Mouse (Mus musculus): Measurements from ENCODE around the gene Dynlrb2. TPM values are rescaled to one million over a fixed set of nuclear protein-coding genes. Genes with fewer than 3 reads are reported as not detected.

Gene Dynlrb2
- polyA plus RNA-seq, 1 experiment, result 0.17 TPM

DNA sequence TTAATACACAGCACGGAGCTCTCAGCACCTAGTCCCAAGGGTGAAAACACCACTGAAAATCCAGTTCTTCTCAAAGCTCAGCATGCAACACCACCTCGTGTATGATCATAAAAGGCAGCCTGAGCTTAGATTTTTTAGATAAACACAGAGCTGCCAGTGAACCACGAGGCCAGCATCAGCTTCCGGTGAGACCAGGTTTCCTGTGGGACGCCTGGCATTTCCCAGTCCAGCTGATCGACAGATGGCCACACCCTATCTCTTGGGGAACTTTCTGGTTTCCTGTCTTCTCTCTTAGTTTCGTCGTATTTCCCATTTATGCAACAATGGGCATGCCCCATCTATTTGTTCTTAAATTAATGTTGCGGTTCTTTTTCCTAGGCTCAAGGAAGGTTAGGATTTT is 26.8 kb upstream of the Dynlrb2 start:
- Histone ChIP-seq H3K36me3 (ENCODE audit: control insufficient read depth, insufficient read depth) (no peaks in the 10 kb centered on the region), H3K79me2 (ENCODE audit: control insufficient read depth, insufficient read depth) (no peaks in the 10 kb centered on the region), H3ac (ENCODE audit: control insufficient read depth, insufficient read length) (no peak overlapping the region), H3K27me3 (ENCODE audit: control insufficient read depth, insufficient read depth, insufficient read length) (no peaks in the 10 kb centered on the region), H3K4me2 (ENCODE audit: low read depth) (no peak overlapping the region), H3K4me3 (no peak overlapping the region)
- no peak for TF ChIP-seq USF1 (IDR thresholded peaks at IDR 0.05; ENCODE audit: low read depth)

DNA sequence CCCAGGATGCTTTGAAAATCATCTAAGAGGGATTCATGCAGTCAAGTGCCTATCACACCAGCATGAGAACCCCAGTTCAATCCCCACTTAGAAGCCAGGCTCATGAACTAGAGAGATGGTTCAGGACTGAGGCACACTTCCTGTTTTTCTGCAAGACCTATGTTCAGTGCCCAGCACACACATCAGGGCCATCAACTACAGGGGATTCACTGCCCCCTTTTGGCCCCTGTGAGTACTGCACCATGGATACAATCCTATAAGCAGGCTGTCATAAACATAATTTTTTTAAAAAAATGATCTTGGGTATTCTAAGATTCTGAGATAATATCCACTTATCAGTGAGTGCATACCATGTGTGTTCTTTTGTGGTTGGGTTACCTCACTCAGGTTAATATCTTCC is 26.1 kb upstream of the Dynlrb2 start:
- Histone ChIP-seq H3K36me3 (ENCODE audit: control insufficient read depth, insufficient read depth) (no peaks in the 10 kb centered on the region), H3ac (ENCODE audit: control insufficient read depth, insufficient read length) (no peak overlapping the region), H3K79me2 (ENCODE audit: control insufficient read depth, insufficient read depth) (no peaks in the 10 kb centered on the region), H3K27me3 (ENCODE audit: control insufficient read depth, insufficient read depth, insufficient read length) (no peaks in the 10 kb centered on the region), H3K4me3 (no peak overlapping the region), H3K4me2 (ENCODE audit: low read depth) (no peak overlapping the region)
- TF ChIP-seq USF1 (IDR thresholded peaks at IDR 0.05; ENCODE audit: low read depth) (no peak), TCF3 (IDR thresholded peaks at IDR 0.05; ENCODE audit: insufficient read length, low read depth) (no peak), MAX (IDR thresholded peaks at IDR 0.05; ENCODE audit: low read depth) (no peak), POLR2AphosphoS2 (IDR thresholded peaks at IDR 0.05; ENCODE audit: insufficient read length, low read depth) (no peak)

DNA sequence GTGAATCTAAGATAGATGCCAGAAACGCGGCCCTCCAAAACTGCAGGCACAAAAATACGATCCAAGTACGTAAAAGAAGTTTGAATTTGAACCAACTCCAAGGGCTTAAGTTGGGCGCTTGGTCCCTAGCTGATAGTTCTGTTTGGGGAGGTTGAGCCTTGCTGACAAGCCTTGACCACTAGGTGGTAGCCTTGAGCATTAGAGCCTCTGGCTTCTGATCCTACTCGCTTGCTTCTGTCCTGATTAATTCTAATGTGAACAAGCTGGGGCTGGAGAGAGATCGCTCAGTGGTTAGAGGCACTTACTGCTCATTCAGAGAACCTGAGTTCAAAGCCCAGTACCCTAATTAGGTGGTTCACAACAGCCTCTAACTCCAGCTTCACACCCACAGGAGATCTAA is 23.9 kb upstream of the Dynlrb2 start:
- H3K4me2 ChIP-seq (ENCODE audit: low read depth), result no peak overlapping the region

DNA sequence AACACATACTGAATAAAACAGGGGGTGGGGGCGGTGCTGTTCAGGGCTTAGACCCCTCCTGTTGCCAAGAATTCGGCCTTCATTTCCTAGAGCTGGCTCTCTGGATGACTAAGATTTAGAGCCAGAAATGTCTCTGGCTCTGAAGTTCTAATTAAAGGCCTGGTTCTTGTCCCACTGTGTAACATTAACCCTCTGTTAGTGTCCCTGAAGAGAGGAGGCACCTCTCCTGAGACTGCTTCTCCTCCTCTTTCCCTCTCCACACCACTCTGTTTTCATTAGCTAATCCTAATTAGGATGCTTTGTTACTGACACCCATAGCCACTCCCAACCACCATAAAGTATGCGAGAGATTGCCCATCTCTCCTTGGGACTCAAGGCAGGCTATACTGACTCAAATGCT is 22.0 kb upstream of the Dynlrb2 start:
- no peak overlapping the region for H3ac ChIP-seq (ENCODE audit: control insufficient read depth, insufficient read length)
- H3K4me3 ChIP-seq, result no peak overlapping the region
- H3K79me2 ChIP-seq (ENCODE audit: control insufficient read depth, insufficient read depth), result no peaks in the 10 kb centered on the region
- no peak overlapping the region for H3K4me2 ChIP-seq (ENCODE audit: low read depth)
- H3K36me3 ChIP-seq (ENCODE audit: control insufficient read depth, insufficient read depth), result no peaks in the 10 kb centered on the region
- TF ChIP-seq MAX (IDR thresholded peaks at IDR 0.05; ENCODE audit: low read depth), result no peak
- no peaks in the 10 kb centered on the region for H3K27me3 ChIP-seq (ENCODE audit: control insufficient read depth, insufficient read depth, insufficient read length)

More for the DNA sequence above, 23.9 kb upstream of the Dynlrb2 start:
- H3K4me3 ChIP-seq, result no peak overlapping the region
- H3K36me3 ChIP-seq (ENCODE audit: control insufficient read depth, insufficient read depth), result no peaks in the 10 kb centered on the region
- no peaks in the 10 kb centered on the region for H3K79me2 ChIP-seq (ENCODE audit: control insufficient read depth, insufficient read depth)
- TF ChIP-seq TCF12 (IDR thresholded peaks at IDR 0.05; ENCODE audit: insufficient read depth, poor library complexity, severe bottlenecking) (no peak), USF1 (IDR thresholded peaks at IDR 0.05; ENCODE audit: low read depth) (no peak), MAX (IDR thresholded peaks at IDR 0.05; ENCODE audit: low read depth) (no peak)
- H3ac ChIP-seq (ENCODE audit: control insufficient read depth, insufficient read length), result no peak overlapping the region
- H3K27me3 ChIP-seq (ENCODE audit: control insufficient read depth, insufficient read depth, insufficient read length), result no peaks in the 10 kb centered on the region

DNA sequence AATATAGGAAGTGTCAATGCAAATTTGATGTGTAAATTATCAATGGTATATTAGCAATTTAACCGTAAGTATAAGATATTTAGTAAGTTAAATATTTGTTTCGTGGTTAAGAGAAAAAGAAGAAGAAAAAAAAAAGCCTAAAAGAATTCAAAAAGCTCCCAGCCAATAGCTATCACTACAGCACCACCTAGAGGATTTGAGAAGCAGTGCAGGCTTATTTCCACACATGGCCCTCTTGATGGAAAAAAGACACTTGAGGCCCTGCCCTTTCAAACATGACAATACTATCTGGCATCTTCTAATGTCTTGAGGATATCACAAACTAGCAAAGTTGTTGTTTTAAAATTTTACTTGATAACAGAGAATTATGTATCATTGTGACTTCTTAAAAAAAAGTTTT is 20.7 kb upstream of the Dynlrb2 start:
- no peak overlapping the region for H3K4me2 ChIP-seq (ENCODE audit: low read depth)
- no peak overlapping the region for H3ac ChIP-seq (ENCODE audit: control insufficient read depth, insufficient read length)
- no peaks in the 10 kb centered on the region for H3K27me3 ChIP-seq (ENCODE audit: control insufficient read depth, insufficient read depth, insufficient read length)
- no peaks in the 10 kb centered on the region for H3K79me2 ChIP-seq (ENCODE audit: control insufficient read depth, insufficient read depth)
- no peak overlapping the region for H3K4me3 ChIP-seq
- H3K36me3 ChIP-seq (ENCODE audit: control insufficient read depth, insufficient read depth), result no peaks in the 10 kb centered on the region
- TF ChIP-seq MYOG (IDR thresholded peaks at IDR 0.05; ENCODE audit: control insufficient read depth in 1 of 3, insufficient read depth in 1 of 3, insufficient read length in 2 of 3, low read depth in 2 of 3) (no peak), POLR2AphosphoS2 (IDR thresholded peaks at IDR 0.05; ENCODE audit: insufficient read length, low read depth) (no peak), MAX (IDR thresholded peaks at IDR 0.05; ENCODE audit: low read depth) (no peak), REST (IDR thresholded peaks at IDR 0.05; ENCODE audit: insufficient read depth, insufficient read length) (no peak), TCF3 (IDR thresholded peaks at IDR 0.05; ENCODE audit: insufficient read length, low read depth) (no peak), TCF12 (IDR thresholded peaks at IDR 0.05; ENCODE audit: insufficient read depth, poor library complexity, severe bottlenecking) (no peak)

DNA sequence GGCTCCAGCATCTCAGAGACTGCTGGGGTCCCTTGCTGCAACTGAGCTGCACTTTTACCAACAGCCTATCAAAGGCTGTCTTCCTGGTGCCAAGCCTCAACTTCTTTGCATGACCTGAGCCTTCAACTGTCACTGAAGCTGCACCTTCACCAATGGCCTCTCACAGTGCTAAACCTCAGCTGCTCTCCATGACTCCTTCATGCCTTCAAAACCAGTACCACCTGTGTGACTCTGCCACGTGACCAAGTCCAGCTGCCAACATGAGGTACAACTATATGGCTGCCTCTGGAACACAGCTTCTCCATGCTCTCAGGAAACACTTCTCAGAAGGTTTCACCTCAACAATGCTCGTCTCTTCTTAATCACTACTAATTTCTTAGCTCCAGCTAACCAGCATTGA is 16.2 kb upstream of the Dynlrb2 start:
- no peak overlapping the region for H3K4me3 ChIP-seq
- no peaks in the 10 kb centered on the region for H3K36me3 ChIP-seq (ENCODE audit: control insufficient read depth, insufficient read depth)

DNA sequence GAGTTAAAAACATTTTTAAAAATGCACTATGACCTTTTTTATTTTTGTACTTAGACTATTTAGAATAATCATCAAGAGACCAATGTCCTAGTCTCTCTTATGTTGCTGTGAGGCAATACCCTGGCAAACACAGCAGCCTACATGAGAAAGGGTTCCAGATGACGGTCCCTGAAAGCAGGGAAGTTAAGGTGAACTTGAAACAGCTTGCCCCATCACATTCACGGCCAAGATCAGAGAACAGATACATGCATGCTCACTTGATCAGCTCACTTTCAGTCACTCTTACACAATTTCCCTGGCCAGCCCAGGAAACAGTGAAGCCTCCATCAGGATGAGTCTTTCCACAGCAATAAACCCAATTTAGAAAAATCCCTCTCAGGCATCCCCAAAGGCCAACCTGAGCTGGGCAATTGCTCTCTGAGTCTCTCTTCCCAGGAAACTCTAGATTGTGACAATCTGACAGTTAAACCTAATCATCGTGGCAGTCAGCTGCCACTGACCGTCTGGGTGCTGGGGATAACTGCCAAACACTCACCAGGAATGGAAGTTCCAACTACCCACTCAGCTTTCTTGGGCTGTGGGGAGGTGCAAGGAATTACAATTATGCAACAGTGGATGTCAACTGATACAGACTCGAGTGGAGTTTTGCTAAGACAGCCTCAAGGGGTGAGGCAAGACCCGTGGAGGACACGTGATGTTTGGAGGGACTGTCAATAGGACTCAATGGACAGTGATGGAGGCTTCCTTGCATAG is 4.5 kb upstream of the Dynlrb2 start:
- no peaks in the 10 kb centered on the region for H3K36me3 ChIP-seq (ENCODE audit: control insufficient read depth, insufficient read depth)
- H3ac ChIP-seq (ENCODE audit: control insufficient read depth, insufficient read length), result no peak overlapping the region
- no peak overlapping the region for H3K4me3 ChIP-seq
- no peaks in the 10 kb centered on the region for H3K27me3 ChIP-seq (ENCODE audit: control insufficient read depth, insufficient read depth, insufficient read length)
- no peak for TF ChIP-seq POLR2A (IDR thresholded peaks at IDR 0.05; ENCODE audit: insufficient read length, low read depth)
- TF ChIP-seq REST (IDR thresholded peaks at IDR 0.05; ENCODE audit: insufficient read depth, insufficient read length), result no peak
- H3K79me2 ChIP-seq (ENCODE audit: control insufficient read depth, insufficient read depth), result no peaks in the 10 kb centered on the region
- no peak overlapping the region for H3K4me2 ChIP-seq (ENCODE audit: low read depth)

More for the DNA sequence above, 16.2 kb upstream of the Dynlrb2 start:
- Histone ChIP-seq H3K4me2 (ENCODE audit: low read depth) (no peak overlapping the region), H3ac (ENCODE audit: control insufficient read depth, insufficient read length) (no peak overlapping the region), H3K79me2 (ENCODE audit: control insufficient read depth, insufficient read depth) (no peaks in the 10 kb centered on the region), H3K27me3 (ENCODE audit: control insufficient read depth, insufficient read depth, insufficient read length) (no peaks in the 10 kb centered on the region)
- TF ChIP-seq CEBPB (IDR thresholded peaks at IDR 0.05; ENCODE audit: insufficient read depth, poor library complexity, severe bottlenecking) (no peak), MYOG (IDR thresholded peaks at IDR 0.05; ENCODE audit: control insufficient read depth in 1 of 3, insufficient read depth in 1 of 3, insufficient read length in 2 of 3, low read depth in 2 of 3) (no peak), TCF12 (IDR thresholded peaks at IDR 0.05; ENCODE audit: insufficient read depth, poor library complexity, severe bottlenecking) (no peak), POLR2AphosphoS2 (IDR thresholded peaks at IDR 0.05; ENCODE audit: insufficient read length, low read depth) (no peak)
